Mouse (Mus musculus) heart, embryonic 15.5 days (tissue): ENCODE data around the gene Uhrf1bp1l. TPM values are rescaled to one million over a fixed set of nuclear protein-coding genes. Genes with fewer than 3 reads are reported as not detected.

Experiments
- ATAC-seq: fragments of 200-750 bp; cut with Nextera tagmentation; replicated peaks from 2 replicates; pipeline ENCODE4 v1.8.0; 2017; ENCODE audit warnings: low read depth, moderate TSS enrichment; ENCODE audit not compliant: insufficient number of reproducible peaks, insufficient read depth, low FRiP score
- H3K27ac ChIP-seq: fragments of 300-500 bp; sonication (generic); 2 replicates; pipeline ENCODE4 v1.5.1; 2015; ENCODE audit warnings: mild to moderate bottlenecking, inconsistent platforms
- H3K27me3 ChIP-seq: fragments of 300-500 bp; sonication (generic); 2 replicates; pipeline ENCODE4 v1.6.1; 2015; ENCODE audit warnings: inconsistent platforms
- H3K36me3 ChIP-seq: fragments of 300-500 bp; sonication (generic); 2 replicates; pipeline ENCODE4 v1.6.1; 2015; ENCODE audit warnings: mild to moderate bottlenecking, inconsistent platforms
- H3K4me1 ChIP-seq: fragments of 300-500 bp; sonication (generic); replicated peaks from 2 replicates; pipeline ENCODE4 v1.6.1; 2015; ENCODE audit warnings: inconsistent platforms
- H3K4me2 ChIP-seq: fragments of 300-500 bp; sonication (generic); 2 replicates; pipeline ENCODE4 v1.6.1; 2015; ENCODE audit warnings: inconsistent platforms, mild to moderate bottlenecking, moderate library complexity
- H3K4me3 ChIP-seq: fragments of 300-500 bp; sonication (generic); 2 replicates; pipeline ENCODE4 v1.5.1; 2015; ENCODE audit warnings: mild to moderate bottlenecking, inconsistent platforms
- H3K9ac ChIP-seq: fragments of 300-500 bp; sonication (generic); 2 replicates; pipeline ENCODE4 v1.6.1; 2015; ENCODE audit warnings: mild to moderate bottlenecking, inconsistent platforms
- H3K9me3 ChIP-seq: fragments of 300-500 bp; sonication (generic); replicated peaks from 2 replicates; pipeline ENCODE4 v1.6.1; 2016; ENCODE audit warnings: inconsistent platforms
- WGBS: fragments of 180-500 bp; shearing (Covaris S2); methylation state at CpG from one replicate; pipeline ENCODE4 v1.1.7; 2015; ENCODE audit warnings: mixed read lengths; 5-methylcytosine and 5-hydroxymethylcytosine counted together
- polyA plus RNA-seq: library from polyadenylated mRNA; unstranded; fragments of >200 nt; fragmentation: Nextera tagmentation; extraction: Ambion mirVana; gene quantifications from 2 replicates; pipeline ENCODE4 v1.2.1, GENCODE M21; 2015

Gene Uhrf1bp1l
- polyA plus RNA-seq, 1 experiment from 2014 or later, result 18.0 TPM

DNA sequence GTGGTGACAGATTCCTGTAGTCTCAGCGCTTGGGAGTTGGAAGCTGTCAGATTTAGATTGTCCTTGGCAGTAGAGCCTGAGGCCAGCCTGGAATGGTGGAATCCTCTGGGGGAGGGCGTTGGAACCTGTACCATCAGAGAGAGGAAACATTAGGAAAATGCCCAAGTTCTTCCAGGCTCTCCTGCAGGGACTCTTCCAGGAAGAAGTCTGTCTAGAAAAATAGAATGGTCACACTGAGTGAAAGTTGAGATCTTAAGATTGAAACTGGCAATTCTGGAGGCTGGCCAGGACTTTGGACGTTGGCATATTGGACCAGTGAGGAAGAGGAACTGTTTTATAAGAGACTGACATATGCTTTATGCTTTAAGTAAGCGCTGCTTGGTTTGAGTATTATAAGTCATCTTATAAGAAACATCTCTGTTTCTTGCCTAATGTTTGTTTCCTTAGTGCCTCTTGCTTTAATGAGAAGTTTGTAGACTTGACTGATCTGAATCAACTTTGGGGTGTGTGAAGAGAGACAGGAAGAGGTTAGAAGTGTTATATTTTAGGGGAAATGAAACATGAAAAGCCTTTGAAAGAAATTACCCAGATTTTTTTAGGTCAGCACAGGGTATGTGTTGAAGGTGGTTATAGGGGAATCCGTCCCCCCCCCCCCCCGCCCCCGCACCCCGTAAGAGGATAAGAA lies 2.6 kb downstream of the Uhrf1bp1l start:
- Histone ChIP-seq H3K27ac (no peak overlapping the region), H3K9me3 (no peaks in the 10 kb centered on the region), H3K4me1 (peaks cover 25% of the 10 kb centered on the region), H3K27me3 (no peaks in the 10 kb centered on the region), H3K36me3 (no peaks in the 10 kb centered on the region), H3K4me2 (no peak overlapping the region), H3K9ac (no peak overlapping the region), H3K4me3 (no peak overlapping the region)
- 71% methylated on average over 8 of the region's 8 CpGs for WGBS
- ATAC-seq, result no peak

DNA sequence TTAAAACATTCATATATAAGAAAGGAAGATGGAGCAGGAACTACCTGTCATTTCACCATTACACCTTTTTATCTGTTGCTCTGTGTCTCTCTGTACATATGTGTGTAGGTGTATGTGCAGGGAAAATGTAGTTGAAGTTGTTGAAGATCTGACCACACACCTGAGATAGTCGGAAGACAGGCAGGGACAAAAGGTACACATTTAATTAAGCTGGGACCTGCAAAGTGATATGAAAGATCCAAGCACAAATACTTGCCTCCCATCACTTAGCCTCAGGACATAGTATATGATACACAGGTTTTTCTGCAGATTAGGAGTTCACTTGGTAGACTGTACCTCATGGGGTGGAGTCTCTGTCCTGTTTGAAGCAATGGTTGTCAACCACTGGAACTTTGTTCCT lies 3.1 kb downstream of the Uhrf1bp1l start:
- H3K9ac ChIP-seq, result no peak overlapping the region
- 87% methylated on average over 1 of the region's 1 CpGs for WGBS
- H3K4me2 ChIP-seq, result no peak overlapping the region
- no peak overlapping the region for H3K27ac ChIP-seq
- no peaks in the 10 kb centered on the region for H3K9me3 ChIP-seq
- H3K36me3 ChIP-seq, result no peaks in the 10 kb centered on the region
- H3K4me3 ChIP-seq, result no peak overlapping the region
- peaks cover 25% of the 10 kb centered on the region for H3K4me1 ChIP-seq
- no peaks in the 10 kb centered on the region for H3K27me3 ChIP-seq
- ATAC-seq, result no peak

DNA sequence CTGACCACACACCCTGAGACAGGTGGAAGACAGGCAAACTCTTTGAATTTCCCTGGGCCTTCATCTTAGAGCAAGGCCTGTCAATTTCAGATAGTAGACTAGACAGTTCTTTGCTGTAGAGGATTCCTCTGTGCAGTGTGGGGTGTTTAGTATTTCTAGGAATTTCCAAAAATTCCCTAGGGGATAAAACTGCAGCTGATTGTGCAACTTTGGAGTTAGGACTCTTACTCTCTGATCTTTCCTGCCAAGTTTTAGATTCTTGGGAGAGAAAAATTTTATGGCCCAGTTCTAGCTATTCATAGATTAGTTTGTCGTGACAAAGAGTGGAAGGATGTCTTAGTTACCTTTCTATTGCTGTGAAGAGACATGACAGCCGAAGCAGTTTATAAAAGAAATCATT lies 3.8 kb downstream of the Uhrf1bp1l start:
- no peaks in the 10 kb centered on the region for H3K36me3 ChIP-seq
- no peaks in the 10 kb centered on the region for H3K9me3 ChIP-seq
- no peaks in the 10 kb centered on the region for H3K27me3 ChIP-seq
- H3K4me2 ChIP-seq, result no peak overlapping the region
- H3K4me3 ChIP-seq, result no peak overlapping the region
- H3K4me1 ChIP-seq, result peaks cover 25% of the 10 kb centered on the region
- 80% methylated on average over 2 of the region's 2 CpGs for WGBS
- no peak for ATAC-seq
- H3K27ac ChIP-seq, result no peak overlapping the region
- no peak overlapping the region for H3K9ac ChIP-seq

DNA sequence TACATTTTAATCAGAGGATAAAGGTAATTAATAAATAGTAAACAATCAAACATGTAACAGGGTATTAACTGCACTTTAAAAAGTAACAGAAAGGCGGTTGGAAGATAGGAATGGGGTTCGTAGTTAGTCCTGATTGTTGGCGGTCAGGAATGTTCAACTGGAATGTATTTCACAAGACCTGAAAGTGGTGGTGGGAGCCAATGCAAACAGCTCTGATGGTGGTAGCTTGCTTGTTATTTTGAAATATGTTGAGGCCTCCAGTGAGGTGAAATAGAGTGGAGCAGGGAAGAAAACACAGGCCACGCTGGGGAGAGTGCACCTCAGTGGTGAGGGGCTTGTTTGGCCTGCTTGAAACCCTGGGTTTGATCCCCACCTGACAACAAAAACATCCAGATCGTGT lies 6.3 kb downstream of the Uhrf1bp1l start:
- no peaks in the 10 kb centered on the region for H3K9me3 ChIP-seq
- 51% methylated on average over 5 of the region's 5 CpGs for WGBS
- peak overlapping the region; percentile 54; the same call in 1 of the 2 replicates for H3K27ac ChIP-seq
- H3K36me3 ChIP-seq, result no peaks in the 10 kb centered on the region
- H3K4me3 ChIP-seq, result no peak overlapping the region
- H3K27me3 ChIP-seq, result no peaks in the 10 kb centered on the region
- no peak overlapping the region for H3K9ac ChIP-seq
- ATAC-seq, result no peak
- H3K4me1 ChIP-seq, result peaks cover 25% of the 10 kb centered on the region
- H3K4me2 ChIP-seq, result no peak overlapping the region

DNA sequence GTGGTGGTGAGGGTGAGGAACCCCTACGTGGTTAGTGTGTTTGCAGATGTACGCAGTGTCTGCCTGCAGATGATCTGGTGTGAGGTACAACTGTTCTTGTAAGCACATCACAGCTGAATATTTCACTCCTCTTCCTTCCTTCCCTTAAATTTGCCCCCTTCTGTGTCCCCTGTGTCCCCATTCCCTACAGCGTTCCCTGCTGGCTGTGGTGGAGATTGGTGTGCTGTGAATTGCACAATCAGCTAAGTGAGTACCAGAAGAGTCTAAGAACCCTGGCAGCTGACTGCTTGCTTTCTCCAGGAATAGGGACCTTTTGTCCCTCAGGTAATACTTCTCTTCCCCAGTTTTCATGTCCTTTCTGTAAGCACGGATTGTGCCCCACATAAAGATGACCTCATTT lies 10.4 kb downstream of the Uhrf1bp1l start:
- H3K4me2 ChIP-seq, result no peak overlapping the region
- WGBS, result 83% methylated on average over 4 of the region's 4 CpGs
- no peaks in the 10 kb centered on the region for H3K9me3 ChIP-seq
- H3K9ac ChIP-seq, result no peak overlapping the region
- H3K36me3 ChIP-seq, result no peaks in the 10 kb centered on the region
- H3K4me3 ChIP-seq, result no peak overlapping the region
- H3K27me3 ChIP-seq, result no peaks in the 10 kb centered on the region
- peaks cover 6% of the 10 kb centered on the region for H3K4me1 ChIP-seq
- no peak for ATAC-seq
- H3K27ac ChIP-seq, result no peak overlapping the region

DNA sequence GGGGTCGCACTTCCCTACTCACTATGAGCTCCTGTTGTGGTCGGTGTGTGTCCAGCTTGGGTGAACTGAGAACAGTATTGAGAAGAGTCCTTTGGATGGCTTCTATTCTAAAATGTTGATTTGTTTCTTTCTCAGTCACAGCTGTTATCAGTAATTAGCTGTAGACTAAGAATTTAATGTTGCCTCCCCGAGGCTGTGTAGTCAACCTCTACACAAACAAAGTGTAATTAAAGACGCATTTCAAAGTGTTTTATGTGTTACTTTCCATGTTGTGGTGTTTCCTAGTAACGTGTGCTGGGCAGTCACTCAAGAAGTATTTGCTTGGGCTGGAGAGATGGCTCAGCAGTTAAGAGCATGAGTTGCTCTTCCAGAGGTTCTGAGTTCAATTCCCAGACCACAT lies 16.0 kb downstream of the Uhrf1bp1l start:
- Histone ChIP-seq H3K4me3 (no peak overlapping the region), H3K4me2 (no peak overlapping the region), H3K27ac (no peak overlapping the region), H3K9ac (no peak overlapping the region), H3K4me1 (peaks cover 13% of the 10 kb centered on the region), H3K9me3 (no peaks in the 10 kb centered on the region), H3K27me3 (no peaks in the 10 kb centered on the region), H3K36me3 (no peaks in the 10 kb centered on the region)
- WGBS, result 86% methylated on average over 5 of the region's 5 CpGs
- ATAC-seq, result no peak

DNA sequence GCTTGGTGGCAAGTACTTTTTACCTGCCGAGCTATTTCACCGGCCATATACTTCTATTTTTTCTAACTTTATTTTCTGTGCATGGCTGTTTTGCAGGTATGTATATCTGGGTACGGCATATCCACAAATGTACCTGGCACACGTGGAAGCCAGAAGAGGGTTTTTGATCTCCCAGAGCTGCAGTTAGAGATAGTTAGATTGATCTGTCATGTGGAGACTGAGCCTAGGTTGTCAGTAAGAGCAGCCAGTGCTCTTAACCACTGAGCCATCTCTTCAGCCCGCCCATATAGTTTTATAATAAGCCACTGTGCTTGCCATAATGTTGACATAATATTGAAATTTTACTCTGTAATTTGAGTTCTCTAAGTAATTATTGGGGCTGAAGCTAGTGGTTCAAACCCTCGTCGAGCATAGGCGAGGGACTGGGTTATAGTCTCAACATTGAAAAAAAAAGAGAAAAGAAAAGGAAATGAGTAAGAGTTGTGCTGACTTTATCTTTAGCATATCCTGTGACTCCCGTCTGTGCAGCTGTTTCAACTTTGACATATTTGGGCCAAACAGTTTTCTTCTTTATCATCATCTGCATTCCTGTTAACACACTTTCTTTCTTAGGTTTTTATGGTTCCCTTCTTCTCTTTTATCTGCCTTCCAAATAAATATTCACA lies 19.8 kb downstream of the Uhrf1bp1l start:
- ATAC-seq, result no peak; the same call in 1 of the 2 replicates
- Histone ChIP-seq H3K4me2 (no peak overlapping the region), H3K4me3 (no peak overlapping the region), H3K27me3 (no peaks in the 10 kb centered on the region), H3K9ac (no peak overlapping the region), H3K4me1 (peaks cover 22% of the 10 kb centered on the region), H3K36me3 (no peaks in the 10 kb centered on the region), H3K9me3 (no peaks in the 10 kb centered on the region), H3K27ac (peak overlapping the region; percentile 56)
- 61% methylated on average over 9 of the region's 9 CpGs for WGBS

DNA sequence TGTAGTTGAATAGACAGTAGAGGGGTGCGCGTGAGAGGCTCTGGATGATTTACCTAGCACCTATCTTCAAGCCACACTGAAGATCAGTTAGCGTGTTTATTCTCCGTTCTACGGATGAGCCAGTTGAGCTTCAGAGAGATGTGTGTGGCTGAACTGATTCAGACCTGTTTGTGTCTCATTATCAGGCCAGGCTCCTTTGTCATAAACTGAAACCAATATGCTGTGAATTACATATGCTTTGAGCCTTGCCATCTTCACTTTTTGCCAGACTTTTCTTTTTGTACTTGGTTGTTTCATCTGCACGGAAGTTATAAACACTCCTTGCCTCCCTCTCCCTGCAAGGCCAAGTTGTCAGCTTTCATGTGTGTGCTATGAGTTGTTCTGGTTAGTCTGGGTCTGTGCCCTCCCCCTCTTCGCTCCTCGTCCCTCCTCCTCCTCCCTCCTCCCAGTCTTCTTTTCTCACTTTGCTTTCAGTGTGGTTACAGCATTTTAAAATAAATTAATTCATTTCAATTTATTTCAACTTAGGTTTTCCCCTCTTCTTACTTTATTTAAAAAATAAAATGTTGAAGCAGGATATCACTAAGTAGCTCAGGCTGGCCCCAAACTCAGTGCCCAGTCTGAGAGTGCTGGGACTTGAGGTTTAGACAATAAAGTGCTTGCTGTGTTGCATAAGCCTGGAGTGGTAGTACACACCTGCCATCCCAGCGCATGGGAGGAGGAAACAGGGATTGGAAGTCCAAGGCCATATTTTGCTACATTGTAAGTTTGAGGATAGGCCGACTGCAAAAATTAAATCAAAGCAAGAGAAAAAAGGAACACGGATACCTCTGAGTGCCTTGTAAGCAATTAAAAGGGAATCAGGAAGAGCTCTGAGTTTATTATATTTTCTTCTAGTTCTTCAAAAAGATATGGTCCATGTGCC lies 21.3 kb downstream of the Uhrf1bp1l start:
- H3K27ac ChIP-seq, result peak overlapping the region; percentile 16
- peaks cover 22% of the 10 kb centered on the region for H3K4me1 ChIP-seq
- no peak overlapping the region for H3K4me2 ChIP-seq
- H3K9me3 ChIP-seq, result no peaks in the 10 kb centered on the region
- no peak overlapping the region for H3K4me3 ChIP-seq
- no peak overlapping the region for H3K9ac ChIP-seq
- no peak for ATAC-seq
- no peaks in the 10 kb centered on the region for H3K27me3 ChIP-seq
- 86% methylated on average over 11 of the region's 11 CpGs for whole genome bisulfite sequencing
- H3K36me3 ChIP-seq, result no peaks in the 10 kb centered on the region

DNA sequence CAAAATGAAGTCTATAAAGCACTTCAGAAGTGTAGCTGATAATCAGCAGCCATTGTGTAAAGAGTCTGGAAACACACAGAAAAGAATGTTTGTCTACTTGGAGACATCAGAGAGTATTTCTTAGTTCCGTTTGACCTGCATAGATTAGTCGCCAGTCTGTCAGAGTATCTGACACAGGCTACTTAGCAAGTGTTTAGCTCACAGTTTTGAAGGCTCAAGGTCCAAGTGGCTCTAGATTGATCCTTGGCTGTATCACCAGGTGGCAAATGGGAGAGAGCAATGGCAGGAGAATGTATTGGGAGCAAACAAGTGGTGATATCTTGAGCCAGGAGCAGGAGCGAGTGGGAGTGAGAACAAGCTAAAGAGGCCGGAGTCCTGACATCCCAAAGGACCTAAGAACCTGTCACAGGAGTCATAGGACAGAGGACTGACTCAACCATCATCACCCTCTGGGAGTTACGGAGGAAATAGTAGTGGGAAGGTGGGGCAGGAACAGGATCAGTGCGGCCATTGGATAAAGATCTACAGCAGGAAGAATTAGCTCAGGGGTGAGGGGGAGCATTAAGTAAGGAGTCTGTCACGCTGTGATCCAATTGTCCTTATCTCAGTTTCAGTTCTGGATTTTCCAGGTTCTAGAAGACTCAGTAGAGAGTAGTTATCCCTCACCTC lies 23.7 kb downstream of the Uhrf1bp1l start:
- H3K4me2 ChIP-seq, result no peak overlapping the region
- ATAC-seq, result no peak
- H3K27ac ChIP-seq, result peak overlapping the region; percentile 14; the same call in 1 of the 2 replicates
- no peaks in the 10 kb centered on the region for H3K9me3 ChIP-seq
- no peak overlapping the region for H3K4me3 ChIP-seq
- H3K27me3 ChIP-seq, result no peaks in the 10 kb centered on the region
- 53% methylated on average over 7 of the region's 7 CpGs for WGBS
- H3K9ac ChIP-seq, result no peak overlapping the region
- no peaks in the 10 kb centered on the region for H3K36me3 ChIP-seq
- peaks cover 22% of the 10 kb centered on the region for H3K4me1 ChIP-seq

DNA sequence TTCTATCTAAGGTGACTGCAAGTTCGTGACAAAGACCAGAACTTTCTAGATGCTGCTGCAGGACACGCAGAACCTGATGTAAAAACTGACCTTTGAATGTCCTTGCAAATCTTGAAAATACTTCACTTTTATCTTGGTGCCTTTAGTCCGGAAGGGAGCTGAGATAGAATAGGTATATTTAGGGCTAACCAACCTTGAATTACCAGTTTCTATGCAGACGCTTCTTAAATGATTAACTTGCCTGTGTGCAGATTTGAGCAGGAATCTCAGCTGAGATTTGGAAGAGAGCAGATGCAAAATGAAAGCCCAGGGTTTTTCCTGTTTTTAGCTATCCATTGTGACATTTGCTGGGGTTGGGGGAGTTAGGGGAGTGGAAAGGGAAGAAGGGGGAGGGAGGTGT lies 24.3 kb downstream of the Uhrf1bp1l start:
- Histone ChIP-seq H3K27me3 (no peaks in the 10 kb centered on the region), H3K4me3 (no peak overlapping the region), H3K27ac (peak overlapping the region; percentile 14; the same call in 1 of the 2 replicates), H3K9me3 (no peaks in the 10 kb centered on the region), H3K36me3 (no peaks in the 10 kb centered on the region), H3K4me2 (no peak overlapping the region), H3K4me1 (peaks cover 20% of the 10 kb centered on the region), H3K9ac (no peak overlapping the region)
- WGBS, result 51% methylated on average over 4 of the region's 4 CpGs
- no peak for ATAC-seq

DNA sequence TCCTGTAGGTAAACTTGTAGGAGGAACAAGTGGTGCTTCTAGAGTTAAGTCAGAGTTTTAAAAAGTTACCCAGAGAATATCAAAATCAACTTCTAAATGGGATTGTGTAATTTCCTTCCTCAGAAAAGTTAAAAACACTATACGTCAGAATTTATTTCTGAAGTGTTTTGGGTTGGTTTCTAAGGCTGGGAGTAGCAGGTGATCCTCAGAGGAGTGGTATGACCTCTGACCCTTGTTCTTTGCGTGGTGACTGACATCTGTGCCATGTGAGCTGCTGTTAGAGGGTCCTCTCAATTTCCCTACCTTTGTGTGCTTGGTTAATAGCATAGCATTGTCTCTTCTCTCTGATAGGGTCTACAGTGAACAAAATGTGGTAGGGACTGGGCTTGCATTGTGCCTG lies 27.1 kb downstream of the Uhrf1bp1l start:
- Histone ChIP-seq H3K9ac (no peak overlapping the region), H3K27me3 (no peaks in the 10 kb centered on the region), H3K27ac (no peak overlapping the region), H3K4me2 (no peak overlapping the region), H3K4me3 (no peak overlapping the region), H3K36me3 (peaks cover 6% of the 10 kb centered on the region; the same call in 1 of the 2 replicates), H3K9me3 (no peaks in the 10 kb centered on the region), H3K4me1 (peaks cover 10% of the 10 kb centered on the region)
- WGBS, result 53% methylated on average over 2 of the region's 2 CpGs
- no peak for ATAC-seq
